In the genomic region with DNA sequence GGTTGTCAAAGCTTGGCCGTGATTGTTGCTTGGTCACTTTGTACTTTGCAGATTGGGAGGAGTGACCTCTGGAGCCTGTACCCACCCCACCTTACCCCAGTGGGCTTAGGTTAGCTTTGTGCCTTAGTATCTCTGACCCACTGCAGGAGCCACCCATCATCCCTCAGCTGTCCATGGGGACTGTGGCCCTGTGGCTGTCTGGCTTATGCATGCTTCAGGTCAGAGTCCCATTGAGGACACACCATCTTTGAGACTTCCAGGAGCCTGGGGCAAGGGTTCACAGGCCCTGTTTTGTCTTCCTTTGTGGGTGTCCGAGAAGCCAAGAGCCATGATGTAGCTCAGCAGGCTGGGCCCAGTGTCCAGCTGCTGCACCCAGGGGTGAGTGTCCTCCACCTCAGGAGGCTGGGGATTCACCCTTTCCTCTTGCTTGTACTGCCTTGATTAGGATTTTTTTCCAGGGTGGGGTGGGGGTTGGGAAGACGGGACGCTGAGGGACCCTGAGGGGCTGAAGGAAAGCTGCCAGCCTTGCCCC, we compare ENCODE assay signal across 10 mouse cellular contexts. TPM values are rescaled to one million over a fixed set of nuclear protein-coding genes. Genes with fewer than 3 reads are reported as not detected.
DNase-seq lines count a peak whose midpoint lies in the region; ATAC-seq and TF ChIP-seq lines count a peak whose summit lies in the region.
"Had no signal": no experiment of that assay in that cellular context is flagged by ENCODE, and none has a peak within 500 bp of the region (broad histone marks: within the 10 kb centered on the region; RNA-seq: fewer than 3 reads in every experiment).

No protein-coding gene starts in this region.

- H3K4me1 ChIP-seq in kidney, embryonic 15.5 days = peaks cover 28% of the 10 kb centered on the region
- peaks cover 18% of the 10 kb centered on the region for H3K4me1 ChIP-seq in embryonic facial prominence, embryonic 12.5 days
- peaks cover 28% of the 10 kb centered on the region for H3K4me1 ChIP-seq in hindbrain, embryonic 13.5 days (replicated peaks)
- peaks cover 18% of the 10 kb centered on the region for H3K4me1 ChIP-seq in midbrain, postnatal 0 days (ENCODE audit: insufficient read depth, low read length)

- no peaks in the 10 kb centered on the region for H3K9me3 ChIP-seq in kidney, embryonic 15.5 days (replicated peaks)
- no peaks in the 10 kb centered on the region for H3K9me3 ChIP-seq in embryonic facial prominence, embryonic 12.5 days
- H3K9me3 ChIP-seq in hindbrain, embryonic 13.5 days = no peaks in the 10 kb centered on the region
- H3K9me3 ChIP-seq in midbrain, postnatal 0 days (ENCODE audit: low read length) = no peaks in the 10 kb centered on the region

- no peak for DNase-seq in kidney, postnatal 10 days
- DNase-seq in midbrain, postnatal 0 days (ENCODE audit: low spot score) = no peak
- DNase-seq in left cerebral cortex, postnatal 4 days = no peak
- DNase-seq in kidney, adult 11 months = no peak

- no peak for ATAC-seq in kidney, embryonic 15.5 days (replicated peaks; ENCODE audit: low FRiP score)
- ATAC-seq in embryonic facial prominence, embryonic 12.5 days (ENCODE audit: insufficient number of reproducible peaks, insufficient read depth, low FRiP score, low TSS enrichment) = no peak
- ATAC-seq in hindbrain, embryonic 13.5 days (ENCODE audit: low FRiP score) = no peak; the same call in 1 of the 2 replicates
- no peak for ATAC-seq in midbrain, postnatal 0 days (ENCODE audit: low FRiP score)
- ATAC-seq in CD4-positive, CD25-positive, alpha-beta regulatory T cell, adult 4 months = no peak

- peak overlapping the region; percentile 62 for H3K4me3 ChIP-seq in kidney, embryonic 15.5 days (replicated peaks)
- H3K4me3 ChIP-seq in embryonic facial prominence, embryonic 12.5 days = peak overlapping the region; percentile 81
- peak overlapping the region; percentile 65 for H3K4me3 ChIP-seq in hindbrain, embryonic 13.5 days
- H3K4me3 ChIP-seq in midbrain, postnatal 0 days (ENCODE audit: low read depth, low read length) = peak overlapping the region; percentile 71

- no peak for TF ChIP-seq CTCF in midbrain, postnatal 0 days (IDR thresholded peaks at IDR 0.05)

- peak overlapping the region; percentile 68; the same call in 1 of the 2 replicates for H3K9ac ChIP-seq in kidney, embryonic 15.5 days
- peak overlapping the region; percentile 77; the same call in 1 of the 2 replicates for H3K9ac ChIP-seq in embryonic facial prominence, embryonic 12.5 days
- H3K9ac ChIP-seq in hindbrain, embryonic 13.5 days = peak overlapping the region; percentile 86
- peak overlapping the region; percentile 87 for H3K9ac ChIP-seq in midbrain, postnatal 0 days (replicated peaks; ENCODE audit: low read length, poor library complexity, severe bottlenecking)

- H3K27ac ChIP-seq in kidney, embryonic 15.5 days = no peak overlapping the region
- H3K27ac ChIP-seq in embryonic facial prominence, embryonic 12.5 days = no peak overlapping the region
- no peak overlapping the region for H3K27ac ChIP-seq in hindbrain, embryonic 13.5 days
- peak overlapping the region; percentile 97; the same call in 1 of the 2 replicates for H3K27ac ChIP-seq in midbrain, postnatal 0 days (ENCODE audit: low read depth, low read length)

- H3K4me2 ChIP-seq in kidney, embryonic 15.5 days = peak overlapping the region; percentile 99
- peak overlapping the region; percentile 97 for H3K4me2 ChIP-seq in embryonic facial prominence, embryonic 12.5 days (replicated peaks)
- H3K4me2 ChIP-seq in hindbrain, embryonic 13.5 days = peak overlapping the region; percentile 90
- peak overlapping the region; percentile 95 for H3K4me2 ChIP-seq in midbrain, postnatal 0 days (ENCODE audit: low read depth, low read length, poor library complexity, severe bottlenecking)

- WGBS in kidney, embryonic 15.5 days = 84% methylated on average over 4 of the region's 4 CpGs
- 84% methylated on average over 4 of the region's 4 CpGs for WGBS in embryonic facial prominence, embryonic 12.5 days
- WGBS in hindbrain, embryonic 13.5 days = 84% methylated on average over 4 of the region's 4 CpGs
- WGBS in midbrain, postnatal 0 days = 82% methylated on average over 4 of the region's 4 CpGs

- peaks cover 13% of the 10 kb centered on the region for H3K27me3 ChIP-seq in kidney, embryonic 15.5 days
- H3K27me3 ChIP-seq in embryonic facial prominence, embryonic 12.5 days = peaks cover 12% of the 10 kb centered on the region
- peaks cover 23% of the 10 kb centered on the region for H3K27me3 ChIP-seq in hindbrain, embryonic 13.5 days
- H3K27me3 ChIP-seq in midbrain, postnatal 0 days (ENCODE audit: insufficient read depth, low read length) = no peaks in the 10 kb centered on the region

- no peaks in the 10 kb centered on the region for H3K36me3 ChIP-seq in kidney, embryonic 15.5 days
- no peaks in the 10 kb centered on the region for H3K36me3 ChIP-seq in embryonic facial prominence, embryonic 12.5 days
- no peaks in the 10 kb centered on the region for H3K36me3 ChIP-seq in hindbrain, embryonic 13.5 days
- no peaks in the 10 kb centered on the region for H3K36me3 ChIP-seq in midbrain, postnatal 0 days (ENCODE audit: insufficient read depth, low read length)

- intact Hi-C loops in left cerebral cortex, postnatal 4 days (cut with DNase I) = no loop called here

RNA-seq across cellular contexts. Expression of gene Fndc10, which starts 1.5 kb away (rescaled TPM):
- 4.9 and 5.3 TPM in 2 replicates for polyA plus RNA-seq in kidney, embryonic 15.5 days (2015; fragmentation: Nextera tagmentation; extraction: Ambion mirVana)
- polyA plus RNA-seq in embryonic facial prominence, embryonic 12.5 days (2016; fragmentation: Nextera tagmentation; extraction: Ambion mirVana) = 12.2 and 15.2 TPM in 2 replicates
- 7.5 and 7.9 TPM in 2 replicates for polyA plus RNA-seq in hindbrain, embryonic 13.5 days (2015; fragmentation: Nextera tagmentation; extraction: Ambion mirVana)
- total RNA-seq in midbrain, postnatal 0 days (2014; rRNA removed) = 43.8 and 46.4 TPM in 2 replicates
- polyA plus RNA-seq in midbrain, postnatal 0 days (2015; fragmentation: Nextera tagmentation; extraction: Ambion mirVana) = 24.3 and 27.4 TPM in 2 replicates
- 10 to 100 TPM; 20.3 to 22.0 TPM for total RNA-seq in left cerebral cortex, postnatal 4 days (2021)
- 1 to 10 TPM in 1 of 2 experiments, under 1 TPM in 1; 0.59 to 1.4 TPM for polyA plus RNA-seq in CD4-positive, CD25-positive, alpha-beta regulatory T cell, adult 4 months (2017; shearing (Covaris generic))

RNA-seq across cellular contexts. Expression of gene Ssu72, which starts 9.0 kb away (rescaled TPM):
- polyA plus RNA-seq in kidney, embryonic 15.5 days (2015; fragmentation: Nextera tagmentation; extraction: Ambion mirVana) = 144 and 145 TPM in 2 replicates
- polyA plus RNA-seq in embryonic facial prominence, embryonic 12.5 days (2016; fragmentation: Nextera tagmentation; extraction: Ambion mirVana) = 135 and 136 TPM in 2 replicates
- 171 and 177 TPM in 2 replicates for polyA plus RNA-seq in hindbrain, embryonic 13.5 days (2015; fragmentation: Nextera tagmentation; extraction: Ambion mirVana)
- total RNA-seq in midbrain, postnatal 0 days (2014; rRNA removed) = 84.1 and 90.7 TPM in 2 replicates
- 152 and 153 TPM in 2 replicates for polyA plus RNA-seq in midbrain, postnatal 0 days (2015; fragmentation: Nextera tagmentation; extraction: Ambion mirVana)
- 10 to 100 TPM; 82.1 to 83.7 TPM for total RNA-seq in left cerebral cortex, postnatal 4 days (2021)
- 100 to 1,000 TPM; 153 to 164 TPM for polyA plus RNA-seq in CD4-positive, CD25-positive, alpha-beta regulatory T cell, adult 4 months (2017; shearing (Covaris generic))

RNA-seq across cellular contexts. Expression of gene Mib2, which starts 26.6 kb away (rescaled TPM):
- 25.8 and 30.2 TPM in 2 replicates for polyA plus RNA-seq in kidney, embryonic 15.5 days (2015; fragmentation: Nextera tagmentation; extraction: Ambion mirVana)
- polyA plus RNA-seq in embryonic facial prominence, embryonic 12.5 days (2016; fragmentation: Nextera tagmentation; extraction: Ambion mirVana) = 38.2 and 40.8 TPM in 2 replicates
- polyA plus RNA-seq in hindbrain, embryonic 13.5 days (2015; fragmentation: Nextera tagmentation; extraction: Ambion mirVana) = 39.4 and 40.3 TPM in 2 replicates
- total RNA-seq in midbrain, postnatal 0 days (2014; rRNA removed) = 115 and 118 TPM in 2 replicates
- polyA plus RNA-seq in midbrain, postnatal 0 days (2015; fragmentation: Nextera tagmentation; extraction: Ambion mirVana) = 49.3 and 49.5 TPM in 2 replicates
- total RNA-seq in left cerebral cortex, postnatal 4 days (2021) = 100 to 1,000 TPM in 1 of 2 experiments, 10 to 100 TPM in 1; 91.0 to 105 TPM
- 1 to 10 TPM; 4.8 to 5.1 TPM for polyA plus RNA-seq in CD4-positive, CD25-positive, alpha-beta regulatory T cell, adult 4 months (2017; shearing (Covaris generic))

RNA-seq across cellular contexts. Expression of gene Tmem240, which starts 39.0 kb away (rescaled TPM):
- 0.50 and 1.0 TPM in 2 replicates for polyA plus RNA-seq in kidney, embryonic 15.5 days (2015; fragmentation: Nextera tagmentation; extraction: Ambion mirVana)
- 2.2 and 2.5 TPM in 2 replicates for polyA plus RNA-seq in embryonic facial prominence, embryonic 12.5 days (2016; fragmentation: Nextera tagmentation; extraction: Ambion mirVana)
- 11.6 and 12.0 TPM in 2 replicates for polyA plus RNA-seq in hindbrain, embryonic 13.5 days (2015; fragmentation: Nextera tagmentation; extraction: Ambion mirVana)
- 51.0 and 78.0 TPM in 2 replicates for total RNA-seq in midbrain, postnatal 0 days (2014; rRNA removed)
- polyA plus RNA-seq in midbrain, postnatal 0 days (2015; fragmentation: Nextera tagmentation; extraction: Ambion mirVana) = 34.9 and 37.9 TPM in 2 replicates
- 10 to 100 TPM; 41.0 to 44.8 TPM for total RNA-seq in left cerebral cortex, postnatal 4 days (2021)
- polyA plus RNA-seq in CD4-positive, CD25-positive, alpha-beta regulatory T cell, adult 4 months (2017; shearing (Covaris generic)) = under 1 TPM in 1 of 2 experiments, not detected in 1; 0.24 TPM
- total RNA-seq: common myeloid progenitor, adult 5-6 weeks had no signal

RNA-seq across cellular contexts. Expression of gene Mmp23, which starts 42.4 kb away (rescaled TPM):
- polyA plus RNA-seq in kidney, embryonic 15.5 days (2015; fragmentation: Nextera tagmentation; extraction: Ambion mirVana) = 51.7 and 68.7 TPM in 2 replicates
- polyA plus RNA-seq in embryonic facial prominence, embryonic 12.5 days (2016; fragmentation: Nextera tagmentation; extraction: Ambion mirVana) = 11.3 and 16.1 TPM in 2 replicates
- 3.9 and 4.5 TPM in 2 replicates for polyA plus RNA-seq in hindbrain, embryonic 13.5 days (2015; fragmentation: Nextera tagmentation; extraction: Ambion mirVana)
- total RNA-seq in midbrain, postnatal 0 days (2014; rRNA removed) = 4.1 and 6.4 TPM in 2 replicates
- 4.4 and 5.6 TPM in 2 replicates for polyA plus RNA-seq in midbrain, postnatal 0 days (2015; fragmentation: Nextera tagmentation; extraction: Ambion mirVana)
- 1 to 10 TPM; 3.9 to 4.8 TPM for total RNA-seq in left cerebral cortex, postnatal 4 days (2021)
- polyA plus RNA-seq in CD4-positive, CD25-positive, alpha-beta regulatory T cell, adult 4 months (2017; shearing (Covaris generic)) = not detected
- polyA plus RNA-seq: inflammation-experienced regulatory T-cells, adult 6 months had no signal
